Mouse (Mus musculus) myocyte (in vitro differentiated cells): ENCODE data around the gene Marcks.

Experiments
- MYOD1 ChIP-seq, 3 experiments: IDR thresholded peaks; one replicate each; pipeline ENCODE4 v1.6.1; 2011; ENCODE audit warnings: control low read depth in 2 of 3, low read depth in 2 of 3, mild to moderate bottlenecking in 2 of 3, moderate library complexity in 1 of 3; ENCODE audit not compliant: insufficient read length in 2 of 3, control insufficient read depth in 1 of 3
- POLR2A ChIP-seq: IDR thresholded peaks from one replicate; pipeline ENCODE4 v1.6.1; 2011; ENCODE audit warnings: low read depth, mild to moderate bottlenecking, control low read depth, moderate library complexity; ENCODE audit not compliant: insufficient read length
- TCF3 ChIP-seq: IDR thresholded peaks from one replicate; pipeline ENCODE4 v1.6.1; 2011; ENCODE audit warnings: low read depth, control low read depth; ENCODE audit not compliant: insufficient read length

GRCm38 (mm10) chr10:37155131-37155530 lies 16.4 kb upstream of the Marcks start:
- no peak for TF ChIP-seq POLR2A
- TF ChIP-seq MYOD1 (IDR thresholded peaks at IDR 0.05; ENCODE audit: control insufficient read depth in 1 of 3, insufficient read length in 2 of 3, low read depth in 2 of 3), result no peak
- no peak for TF ChIP-seq TCF3
